Mouse (Mus musculus) large intestine, adult 2 months (tissue): ENCODE data around the gene Sec24a. TPM values are rescaled to one million over a fixed set of nuclear protein-coding genes. Genes with fewer than 3 reads are reported as not detected.
"Not testable (repeated sequence)": the region's sequence is repeated elsewhere in the genome, so short reads cannot be mapped to it uniquely, and the experiment has no call there.

ENCODE experiments used
- DNase-seq: peaks from one replicate; pipeline ENCODE4 v3.0.0-alpha.2; 2012; ENCODE audit warnings: low read depth, low spot score
- WGBS: fragments of 180-500 bp; shearing (Covaris S2); methylation state at CpG from one replicate; pipeline ENCODE4 v1.1.7; 2018; 5-methylcytosine and 5-hydroxymethylcytosine counted together
- polyA plus RNA-seq: library from polyadenylated mRNA; depleted of rRNA; stranded (reverse); fragments of >200 nt; gene quantifications from 2 replicates; pipeline ENCODE4 v1.2.3, GENCODE M21; 2012; rRNA removed

Gene Sec24a
- 13.2 and 43.8 TPM in 2 replicates for polyA plus RNA-seq

- no peak for DNase-seq
- WGBS, result under 1% methylated on average over 30 of the region's 30 CpGs
Measured at GRCm38 (mm10) chr11:51763213-51763907, at the start of gene Sec24a, which contains the start of gene Sar1b. Gene Sec24a (minus strand): TSS chr11:51763634. Gene Sar1b (plus strand): TSS chr11:51763687.

GRCm38 (mm10) chr11:51812022-51812546, 48.6 kb upstream of the Sec24a start:
- DNase-seq, result no peak
- 92% methylated on average over 8 of the region's 8 CpGs for WGBS

GRCm38 (mm10) chr11:51811230-51811629, 47.8 kb upstream of the Sec24a start:
- 86% methylated on average over 4 of the region's 4 CpGs for WGBS
- no peak for DNase-seq

GRCm38 (mm10) chr11:51809632-51810224, 46.3 kb upstream of the Sec24a start:
- WGBS, result 63% methylated on average over 6 of the region's 6 CpGs
- DNase-seq, result no peak

- DNase-seq, result no peak
- WGBS, result 28% methylated on average over 13 of the region's 13 CpGs
Measured at GRCm38 (mm10) chr11:51807108-51807879, 43.9 kb upstream of the Sec24a start.

GRCm38 (mm10) chr11:51805221-51805981, 42.0 kb upstream of the Sec24a start:
- 16% methylated on average over 17 of the region's 17 CpGs for WGBS
- peak; percentile 79 for DNase-seq

GRCm38 (mm10) chr11:51800634-51801325, 37.3 kb upstream of the Sec24a start:
- WGBS, result 22% methylated on average over 8 of the region's 8 CpGs
- DNase-seq, result no peak

GRCm38 (mm10) chr11:51796272-51796671, 32.8 kb upstream of the Sec24a start:
- peak; percentile 38 for DNase-seq
- WGBS, result 32% methylated on average over 4 of the region's 4 CpGs

GRCm38 (mm10) chr11:51790662-51791061, 27.2 kb upstream of the Sec24a start:
- 71% methylated on average over 7 of the region's 7 CpGs for WGBS
- no peak for DNase-seq

- 90% methylated on average over 4 of the region's 4 CpGs for WGBS
- not testable (repeated sequence) for DNase-seq
Measured at GRCm38 (mm10) chr11:51789735-51790134, 26.3 kb upstream of the Sec24a start.

- no peak for DNase-seq
- WGBS, result 93% methylated on average over 6 of the region's 6 CpGs
Measured at GRCm38 (mm10) chr11:51785926-51786325, 22.5 kb upstream of the Sec24a start.

- 89% methylated on average over 6 of the region's 6 CpGs for WGBS
- DNase-seq, result no peak
Measured at GRCm38 (mm10) chr11:51782721-51783120, 19.3 kb upstream of the Sec24a start.

- no peak for DNase-seq
- WGBS, result 91% methylated on average over 9 of the region's 9 CpGs
Measured at GRCm38 (mm10) chr11:51780773-51781267, 17.4 kb upstream of the Sec24a start.

GRCm38 (mm10) chr11:51777478-51777877, 14.0 kb upstream of the Sec24a start:
- WGBS, result 64% methylated on average over 5 of the region's 5 CpGs
- DNase-seq, result no peak

- WGBS, result 91% methylated on average over 3 of the region's 3 CpGs
Measured at GRCm38 (mm10) chr11:51775507-51775906, 12.1 kb upstream of the Sec24a start.

GRCm38 (mm10) chr11:51768296-51768695, 4.9 kb upstream of the Sec24a start:
- no peak for DNase-seq
- 27% methylated on average over 5 of the region's 5 CpGs for WGBS

More at GRCm38 (mm10) chr11:51775507-51775906, 12.1 kb upstream of the Sec24a start:
- no peak for DNase-seq

GRCm38 (mm10) chr11:51767579-51768220, 4.3 kb upstream of the Sec24a start:
- no peak for DNase-seq
- 23% methylated on average over 8 of the region's 8 CpGs for WGBS

GRCm38 (mm10) chr11:51764816-51765215, 1.4 kb upstream of the Sec24a start:
- 56% methylated on average over 4 of the region's 4 CpGs for WGBS
- no peak for DNase-seq
